Mouse (Mus musculus) gastrocnemius, adult 2 months (tissue): ENCODE data around the gene Hrh2. TPM values are rescaled to one million over a fixed set of nuclear protein-coding genes. Genes with fewer than 3 reads are reported as not detected.

Source experiments
- DNase-seq: peaks from one replicate; pipeline ENCODE4 v3.0.0; 2022
- H3K27ac ChIP-seq: fragments of 200-600 bp; 2 replicates; pipeline ENCODE4 v1.8.1; 2022; ENCODE audit warnings: mild to moderate bottlenecking
- H3K4me3 ChIP-seq: fragments of 200-600 bp; 2 replicates; pipeline ENCODE4 v1.8.1; 2022; ENCODE audit warnings: mild to moderate bottlenecking, moderate library complexity
- CTCF ChIP-seq: fragments of 200-600 bp; IDR thresholded peaks from 2 replicates; pipeline ENCODE4 v1.8.1; 2022; ENCODE audit warnings: antibody characterized with exemption, mild to moderate bottlenecking, moderate library complexity
- intact Hi-C: fragments of 180-260 bp; cut with DNase I; formaldehyde crosslinking; loops from one replicate; pipeline ENCODE4 v1.15.1; 2025
- total RNA-seq, 2 experiments: library from RNA; stranded (reverse); gene quantifications; 2 replicates each; pipeline ENCODE4 v1.2.3; 2021

The Hrh2 gene
- total RNA-seq, 2 experiments from 2014 or later: 0.11 to 0.15 TPM

GRCm38 (mm10) chr13:54180461-54180860 is 11.5 kb upstream of the Hrh2 start:
- no peak overlapping the region for H3K4me3 ChIP-seq
- peak; percentile 77 for DNase-seq
- H3K27ac ChIP-seq: 0 out of 2 replicates have a peak overlapping the region, but pooled peaks have one; percentile 24
- TF ChIP-seq CTCF: no peak
- intact Hi-C loops: no loop called here

- TF ChIP-seq CTCF: no peak
- H3K27ac ChIP-seq: no peak overlapping the region
- H3K4me3 ChIP-seq: no peak overlapping the region
- intact Hi-C loops: no loop called here
- DNase-seq: no peak
Observed at GRCm38 (mm10) chr13:54181318-54181717, 10.6 kb upstream of the Hrh2 start.

- H3K27ac ChIP-seq: no peak overlapping the region
- H3K4me3 ChIP-seq: no peak overlapping the region
- DNase-seq: no peak
- intact Hi-C loops: no loop called here
- no peak for TF ChIP-seq CTCF
Observed at GRCm38 (mm10) chr13:54181947-54182346, 10.0 kb upstream of the Hrh2 start.

- TF ChIP-seq CTCF: no peak
- intact Hi-C loops: no loop called here
- DNase-seq: no peak
- Histone ChIP-seq H3K4me3 (no peak overlapping the region), H3K27ac (no peak overlapping the region)
Observed at GRCm38 (mm10) chr13:54186394-54186793, 5.5 kb upstream of the Hrh2 start.

GRCm38 (mm10) chr13:54188190-54188706 is 3.7 kb upstream of the Hrh2 start:
- intact Hi-C loops: no loop called here
- H3K27ac ChIP-seq: no peak overlapping the region
- no peak overlapping the region for H3K4me3 ChIP-seq
- DNase-seq: no peak
- TF ChIP-seq CTCF: no peak

GRCm38 (mm10) chr13:54189896-54190295 is 2.0 kb upstream of the Hrh2 start:
- no peak for DNase-seq

GRCm38 (mm10) chr13:54191181-54191580 is 748 bp upstream of the Hrh2 start:
- no peak overlapping the region for H3K4me3 ChIP-seq
- no peak for TF ChIP-seq CTCF
- intact Hi-C loops: no loop called here
- no peak overlapping the region for H3K27ac ChIP-seq
- no peak for DNase-seq

More at GRCm38 (mm10) chr13:54189896-54190295, 2.0 kb upstream of the Hrh2 start:
- Histone ChIP-seq H3K4me3 (no peak overlapping the region), H3K27ac (no peak overlapping the region)
- no peak for TF ChIP-seq CTCF
- intact Hi-C loops: no loop called here

- intact Hi-C loops: no loop called here
- no peak for TF ChIP-seq CTCF
- H3K27ac ChIP-seq: no peak overlapping the region
Observed at GRCm38 (mm10) chr13:54193580-54193979, 1.7 kb downstream of the Hrh2 start.

GRCm38 (mm10) chr13:54199000-54199399 is 7.1 kb downstream of the Hrh2 start:
- DNase-seq: peak; percentile 23
- Histone ChIP-seq H3K27ac (no peak overlapping the region), H3K4me3 (no peak overlapping the region)
- intact Hi-C loops: no loop called here
- no peak for TF ChIP-seq CTCF

More at GRCm38 (mm10) chr13:54193580-54193979, 1.7 kb downstream of the Hrh2 start:
- no peak overlapping the region for H3K4me3 ChIP-seq
- DNase-seq: no peak

GRCm38 (mm10) chr13:54202458-54202857 is 10.5 kb downstream of the Hrh2 start:
- intact Hi-C loops: no loop called here
- TF ChIP-seq CTCF: no peak
- Histone ChIP-seq H3K4me3 (no peak overlapping the region), H3K27ac (no peak overlapping the region)
- DNase-seq: no peak

- intact Hi-C loops: no loop called here
- H3K4me3 ChIP-seq: no peak overlapping the region
- TF ChIP-seq CTCF: no peak
Observed at GRCm38 (mm10) chr13:54203419-54203818, 11.5 kb downstream of the Hrh2 start.

GRCm38 (mm10) chr13:54205195-54205594 is 13.3 kb downstream of the Hrh2 start:
- TF ChIP-seq CTCF: no peak
- Histone ChIP-seq H3K4me3 (no peak overlapping the region), H3K27ac (no peak overlapping the region)
- no peak for DNase-seq
- intact Hi-C loops: no loop called here

More at GRCm38 (mm10) chr13:54203419-54203818, 11.5 kb downstream of the Hrh2 start:
- no peak for DNase-seq
- H3K27ac ChIP-seq: no peak overlapping the region

- Histone ChIP-seq H3K27ac (no peak overlapping the region), H3K4me3 (no peak overlapping the region)
- TF ChIP-seq CTCF: no peak
- DNase-seq: no peak
- intact Hi-C loops: no loop called here
Observed at GRCm38 (mm10) chr13:54206140-54206753, 14.3 kb downstream of the Hrh2 start.

GRCm38 (mm10) chr13:54209476-54210253 is 17.7 kb downstream of the Hrh2 start:
- no peak for DNase-seq
- Histone ChIP-seq H3K27ac (no peak overlapping the region; the same call in 1 of the 2 replicates), H3K4me3 (no peak overlapping the region)

More at GRCm38 (mm10) chr13:54209476-54210253, 17.7 kb downstream of the Hrh2 start:
- intact Hi-C loops: no loop called here
- TF ChIP-seq CTCF: no peak
